Mouse (Mus musculus) MEL (cell line): ENCODE data around the gene Bbs9.

Experiments used
- EP300 ChIP-seq, 2 experiments: IDR thresholded peaks; 2 replicates each; pipeline ENCODE4 v1.6.1; 2011; ENCODE audit warnings: improper control_type of control experiment in 2 of 2, low read length in 2 of 2, low read depth in 1 of 2, mild to moderate bottlenecking in 1 of 2
- MXI1 ChIP-seq: IDR thresholded peaks from 2 replicates; pipeline ENCODE4 v1.6.1; 2011; ENCODE audit warnings: mild to moderate bottlenecking, low read depth, low read length, improper control_type of control experiment
- TBP ChIP-seq: IDR thresholded peaks from 2 replicates; pipeline ENCODE4 v1.8.0; 2011; ENCODE audit warnings: low read depth, low read length, improper control_type of control experiment
- ZC3H11A ChIP-seq: IDR thresholded peaks from 2 replicates; pipeline ENCODE4 v1.6.1; 2012; ENCODE audit warnings: low read depth, mild to moderate bottlenecking, inconsistent platforms, low read length, improper control_type of control experiment

GRCm38 (mm10) chr9:22809621-22810126 is 334.2 kb downstream of the Bbs9 start:
- peak; percentile 69; the same call in 1 of the 2 replicates for TF ChIP-seq MXI1
- peak; percentile 71 for TF ChIP-seq TBP
- no peak for TF ChIP-seq ZC3H11A
- TF ChIP-seq EP300 (IDR thresholded peaks at IDR 0.05; ENCODE audit: low read depth in 1 of 2, low read length in 2 of 2), result peak; percentile 95 to 99
